Mouse (Mus musculus): Measurements from ENCODE around the gene Dnaaf5. TPM values are rescaled to one million over a fixed set of nuclear protein-coding genes. Genes with fewer than 3 reads are reported as not detected.
A peak's percentile ranks its signal among the peaks of the same experiment; 100 is the strongest.

The Dnaaf5 gene
- total RNA-seq, 2 experiments from 2014 or later, result 7.0 to 7.4 TPM

- no peak for DNase-seq (ENCODE audit: low spot score in 2 of 2)
Measured at GRCm38 (mm10) chr5:139184897-139185296, 34.9 kb downstream of the Dnaaf5 start.

- DNase-seq (ENCODE audit: low spot score in 2 of 2), result no peak
Measured at GRCm38 (mm10) chr5:139189726-139190125, 39.7 kb downstream of the Dnaaf5 start.

- DNase-seq (ENCODE audit: low spot score in 2 of 2), result no peak
Measured at GRCm38 (mm10) chr5:139190958-139191357, 40.9 kb downstream of the Dnaaf5 start.

- DNase-seq (ENCODE audit: low spot score in 2 of 2), result no peak
Measured at GRCm38 (mm10) chr5:139198779-139199178, 48.8 kb downstream of the Dnaaf5 start.

GRCm38 (mm10) chr5:139199636-139199994 lies 49.6 kb downstream of the Dnaaf5 start:
- no peak for DNase-seq (ENCODE audit: low spot score in 2 of 2)

GRCm38 (mm10) chr5:139199995-139200769 lies 50.2 kb downstream of the Dnaaf5 start, which contains the start of gene Sun1:
Gene Sun1 (plus strand): TSS chr5:139200637.
- DNase-seq (ENCODE audit: low spot score in 2 of 2), result peak; percentile 97 to 98

GRCm38 (mm10) chr5:139200770-139201569 lies 50.9 kb downstream of the Dnaaf5 start:
- DNase-seq (ENCODE audit: low spot score in 2 of 2), result no peak

GRCm38 (mm10) chr5:139202127-139202526 lies 52.1 kb downstream of the Dnaaf5 start:
- DNase-seq (ENCODE audit: low spot score in 2 of 2), result no peak

- DNase-seq (ENCODE audit: low spot score in 2 of 2), result no peak
Measured at GRCm38 (mm10) chr5:139203312-139203711, 53.3 kb downstream of the Dnaaf5 start.

- no peak for DNase-seq (ENCODE audit: low spot score in 2 of 2)
Measured at GRCm38 (mm10) chr5:139206081-139206480, 56.1 kb downstream of the Dnaaf5 start.

- DNase-seq (ENCODE audit: low spot score in 2 of 2), result no peak
Measured at GRCm38 (mm10) chr5:139206525-139206924, 56.5 kb downstream of the Dnaaf5 start.

GRCm38 (mm10) chr5:139208183-139208582 lies 58.2 kb downstream of the Dnaaf5 start:
- DNase-seq (ENCODE audit: low spot score in 2 of 2), result no peak

GRCm38 (mm10) chr5:139208871-139209684 lies 59.1 kb downstream of the Dnaaf5 start:
- no peak for DNase-seq (ENCODE audit: low spot score in 2 of 2)

GRCm38 (mm10) chr5:139209685-139210026 lies 59.6 kb downstream of the Dnaaf5 start:
- no peak for DNase-seq (ENCODE audit: low spot score in 2 of 2)

- no peak for DNase-seq (ENCODE audit: low spot score in 2 of 2)
Measured at GRCm38 (mm10) chr5:139211737-139212385, 61.8 kb downstream of the Dnaaf5 start.

GRCm38 (mm10) chr5:139214298-139214697 lies 64.3 kb downstream of the Dnaaf5 start:
- no peak for DNase-seq (ENCODE audit: low spot score in 2 of 2)

GRCm38 (mm10) chr5:139215184-139215583 lies 65.2 kb downstream of the Dnaaf5 start:
- no peak for DNase-seq (ENCODE audit: low spot score in 2 of 2)

- DNase-seq (ENCODE audit: low spot score in 2 of 2), result no peak
Measured at GRCm38 (mm10) chr5:139216121-139216520, 66.1 kb downstream of the Dnaaf5 start.

- no peak for DNase-seq (ENCODE audit: low spot score in 2 of 2)
Measured at GRCm38 (mm10) chr5:139216774-139217173, 66.8 kb downstream of the Dnaaf5 start.

GRCm38 (mm10) chr5:139220006-139220515 lies 70.0 kb downstream of the Dnaaf5 start:
- DNase-seq (ENCODE audit: low spot score in 2 of 2), result no peak

GRCm38 (mm10) chr5:139220610-139221009 lies 70.6 kb downstream of the Dnaaf5 start:
- no peak for DNase-seq (ENCODE audit: low spot score in 2 of 2)
